Mouse (Mus musculus): Measurements from ENCODE around the gene Tgm6.
A peak's percentile ranks its signal among the peaks of the same experiment; 100 is the strongest.

Tgm6 gene

DNA sequence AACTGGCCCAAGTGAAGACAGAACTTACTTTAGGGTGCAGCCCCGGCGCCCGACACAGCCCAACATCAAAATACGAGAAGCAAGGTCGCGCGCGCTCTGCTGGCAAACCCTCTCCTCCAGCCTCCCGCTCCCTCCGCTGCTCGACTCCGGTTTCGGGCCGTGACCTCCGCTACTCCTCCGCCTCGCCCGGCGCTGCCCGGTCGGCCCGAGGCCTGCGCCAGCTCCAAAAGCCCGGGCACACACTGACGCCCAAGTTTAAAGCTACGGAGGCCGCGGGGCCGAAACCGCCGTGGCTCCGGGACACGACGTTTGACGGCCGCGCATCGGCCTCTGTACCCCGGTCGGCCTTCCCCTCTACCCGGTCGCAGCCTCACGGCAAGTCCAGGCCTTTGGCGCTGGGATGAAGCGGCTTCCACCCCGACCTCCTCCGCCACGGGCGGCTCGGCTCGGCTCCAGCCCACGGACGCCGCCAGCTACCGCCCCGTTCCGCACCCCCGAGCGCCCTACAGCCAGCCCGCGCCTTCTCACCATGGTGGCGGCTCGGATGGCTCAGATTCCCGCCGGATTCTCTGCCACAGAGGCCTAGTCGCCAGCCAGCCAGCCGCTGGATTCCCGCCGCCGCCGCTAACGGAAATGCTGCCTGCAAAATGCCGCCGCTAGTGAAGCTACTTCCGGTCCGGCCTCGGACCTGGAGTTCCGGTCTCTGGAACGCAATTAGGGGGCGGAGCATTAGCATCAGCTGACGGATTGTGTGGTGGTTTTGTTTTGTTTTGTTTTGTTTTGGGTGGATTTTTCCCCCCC lies 66.7 kb downstream of the Tgm6 start, which contains the start of gene Snrpb:
Gene Snrpb, minus strand, starts transcription at position 698 of the 801 bp plus-strand sequence.
- DNase-seq, result peak; percentile 96

DNA sequence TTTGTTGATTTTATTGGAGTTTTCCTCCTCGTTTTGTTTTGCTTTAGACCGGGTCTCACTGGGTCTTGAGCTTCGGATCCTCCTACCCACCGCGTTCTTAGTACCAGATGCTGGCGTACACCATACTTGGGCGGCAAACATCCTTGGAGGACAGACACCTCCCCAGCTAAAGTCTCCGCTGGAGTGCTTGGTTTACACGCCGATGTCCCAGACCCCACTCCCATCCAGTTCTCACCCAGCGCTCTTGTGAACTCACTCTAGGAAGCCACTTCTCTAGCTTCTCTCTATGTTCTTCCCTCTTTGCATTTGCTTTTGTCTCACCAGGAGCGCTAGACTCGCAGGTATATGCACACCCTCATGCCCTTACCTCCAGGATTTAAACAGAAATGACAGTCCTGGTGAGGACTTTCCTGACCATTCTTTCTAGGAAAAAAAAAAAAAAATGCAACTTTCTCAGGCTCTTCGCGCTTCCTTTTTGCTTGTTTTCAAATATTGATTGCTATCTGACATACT lies 67.3 kb downstream of the Tgm6 start:
- no peak for DNase-seq

DNA sequence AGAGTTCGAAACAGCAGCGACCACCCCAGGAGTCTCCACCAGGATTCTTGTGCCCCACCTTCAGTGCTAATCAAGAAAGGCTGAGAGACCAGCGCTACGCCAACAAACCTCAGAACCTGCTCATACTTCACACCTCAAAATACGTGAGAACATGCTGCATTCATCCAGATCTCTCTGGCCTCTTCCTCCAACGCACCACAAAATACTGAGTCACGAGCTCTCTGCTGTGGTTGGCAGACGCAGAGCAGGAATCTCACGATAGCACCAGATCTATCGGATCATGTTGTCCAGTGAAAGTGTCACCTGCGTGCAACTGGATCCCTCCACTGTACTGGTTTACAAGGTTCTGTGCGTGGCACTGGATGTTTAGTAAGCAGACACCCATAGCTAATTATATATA lies 76.2 kb downstream of the Tgm6 start:
- DNase-seq, result no peak

DNA sequence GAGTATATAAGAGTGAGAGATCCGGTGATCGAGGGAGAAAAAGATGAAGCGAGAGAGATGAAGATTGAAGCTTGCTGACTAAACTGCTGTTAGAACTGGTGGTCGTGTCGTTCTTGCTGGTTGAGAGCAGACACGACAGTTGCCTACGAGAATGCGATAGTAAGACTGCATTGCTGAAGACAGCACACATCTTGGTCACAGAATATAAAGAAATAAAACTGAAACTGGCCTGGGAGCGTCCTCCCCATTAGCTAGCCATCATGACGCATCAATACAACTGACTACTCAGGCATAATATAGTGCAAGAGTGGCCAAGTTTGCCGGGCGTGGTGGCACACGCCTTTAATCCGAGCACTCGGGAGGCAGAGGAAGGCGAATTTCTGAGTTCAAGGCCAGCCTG lies 82.7 kb downstream of the Tgm6 start, which contains the start of gene Tmc2:
Gene Tmc2, plus strand, starts transcription at position 301 of the 400 bp plus-strand sequence.
- DNase-seq, result no peak

DNA sequence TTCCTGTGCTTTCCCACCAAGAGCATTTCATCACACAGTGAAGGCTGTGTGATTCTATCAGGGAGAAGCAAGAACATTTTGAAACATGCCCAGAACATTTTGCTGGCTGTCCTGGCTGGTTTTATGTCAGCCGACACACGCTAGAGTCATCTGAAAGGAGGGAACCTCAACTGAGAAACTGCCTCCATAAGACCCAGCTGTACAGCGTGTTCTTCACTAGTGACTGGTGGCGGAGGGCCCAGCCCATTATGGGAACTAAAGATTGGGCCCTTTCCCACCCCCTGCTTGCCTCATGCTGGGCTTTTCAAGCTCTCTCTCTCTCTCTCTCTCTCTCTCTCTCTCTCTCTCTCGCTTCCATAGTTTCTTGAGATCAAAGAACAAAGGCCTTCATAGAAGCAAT lies 88.7 kb downstream of the Tgm6 start:
- no peak for DNase-seq

Data from embryo, embryonic 11 days (tissue).